Mouse (Mus musculus): ENCODE measurements around the gene Cckbr. TPM values are rescaled to one million over a fixed set of nuclear protein-coding genes. Genes with fewer than 3 reads are reported as not detected.

The Cckbr gene
- polyA plus RNA-seq, 1 experiment from 2014 or later = not detected

- H3K27ac ChIP-seq = no peak overlapping the region
- no peak for ATAC-seq (ENCODE audit: insufficient number of reproducible peaks, insufficient read depth, low FRiP score, low TSS enrichment, low read depth)
- WGBS = 60% methylated on average over 3 of the region's 3 CpGs
- H3K36me3 ChIP-seq = no peaks in the 10 kb centered on the region
- no peaks in the 10 kb centered on the region for H3K9me3 ChIP-seq
- H3K4me1 ChIP-seq (replicated peaks) = peaks cover 14% of the 10 kb centered on the region; the same call in 1 of the 2 replicates
- no peak overlapping the region for H3K4me3 ChIP-seq (replicated peaks)
- peaks cover 25% of the 10 kb centered on the region for H3K27me3 ChIP-seq
- H3K9ac ChIP-seq (replicated peaks) = no peak overlapping the region
- no peak overlapping the region for H3K4me2 ChIP-seq
Observed at GRCm38 (mm10) chr7:105477841-105478240, 52.3 kb downstream of the Cckbr start.

DNA sequence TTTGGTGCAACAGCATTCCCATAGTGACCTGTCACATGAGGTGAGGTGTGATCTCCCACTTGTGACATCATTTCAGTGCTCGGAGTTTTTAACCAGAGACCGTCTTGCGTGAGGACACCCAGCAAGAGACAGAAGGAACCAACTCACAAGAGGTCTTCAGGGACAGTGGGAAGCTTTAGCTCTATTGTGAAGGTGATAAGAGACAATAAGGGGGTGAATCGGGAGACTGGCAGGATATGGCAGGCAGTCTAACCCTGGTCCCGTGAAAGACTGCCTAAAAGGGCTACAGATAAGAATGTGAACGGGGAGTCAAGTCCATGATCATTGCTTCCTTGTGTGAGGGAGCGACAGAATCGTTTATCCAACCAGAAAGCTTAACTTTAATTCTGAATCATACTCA lies 52.8 kb downstream of the Cckbr start:
- H3K36me3 ChIP-seq = no peaks in the 10 kb centered on the region
- no peak overlapping the region for H3K27ac ChIP-seq
- H3K9ac ChIP-seq (replicated peaks) = no peak overlapping the region
- peaks cover 25% of the 10 kb centered on the region for H3K27me3 ChIP-seq
- ATAC-seq (ENCODE audit: insufficient number of reproducible peaks, insufficient read depth, low FRiP score, low TSS enrichment, low read depth) = no peak
- no peak overlapping the region for H3K4me3 ChIP-seq (replicated peaks)
- H3K9me3 ChIP-seq = no peaks in the 10 kb centered on the region
- WGBS = 84% methylated on average over 8 of the region's 8 CpGs
- no peak overlapping the region for H3K4me2 ChIP-seq
- peaks cover 14% of the 10 kb centered on the region; the same call in 1 of the 2 replicates for H3K4me1 ChIP-seq (replicated peaks)

GRCm38 (mm10) chr7:105479232-105479631 lies 53.7 kb downstream of the Cckbr start:
- Histone ChIP-seq H3K36me3 (no peaks in the 10 kb centered on the region), H3K4me3 (replicated peaks) (no peak overlapping the region), H3K4me2 (no peak overlapping the region), H3K4me1 (replicated peaks) (peaks cover 14% of the 10 kb centered on the region; the same call in 1 of the 2 replicates), H3K9ac (replicated peaks) (no peak overlapping the region), H3K9me3 (no peaks in the 10 kb centered on the region), H3K27me3 (peaks cover 25% of the 10 kb centered on the region), H3K27ac (no peak overlapping the region)
- ATAC-seq (ENCODE audit: insufficient number of reproducible peaks, insufficient read depth, low FRiP score, low TSS enrichment, low read depth) = no peak
- WGBS = 88% methylated on average over 6 of the region's 6 CpGs

- Histone ChIP-seq H3K9ac (replicated peaks) (no peak overlapping the region), H3K4me2 (no peak overlapping the region), H3K4me3 (replicated peaks) (no peak overlapping the region), H3K4me1 (replicated peaks) (peaks cover 14% of the 10 kb centered on the region; the same call in 1 of the 2 replicates), H3K27me3 (peaks cover 25% of the 10 kb centered on the region), H3K36me3 (no peaks in the 10 kb centered on the region), H3K9me3 (no peaks in the 10 kb centered on the region), H3K27ac (no peak overlapping the region)
- ATAC-seq (ENCODE audit: insufficient number of reproducible peaks, insufficient read depth, low FRiP score, low TSS enrichment, low read depth) = no peak
- WGBS = 68% methylated on average over 5 of the region's 5 CpGs
Observed at GRCm38 (mm10) chr7:105480081-105480480, 54.5 kb downstream of the Cckbr start.

DNA sequence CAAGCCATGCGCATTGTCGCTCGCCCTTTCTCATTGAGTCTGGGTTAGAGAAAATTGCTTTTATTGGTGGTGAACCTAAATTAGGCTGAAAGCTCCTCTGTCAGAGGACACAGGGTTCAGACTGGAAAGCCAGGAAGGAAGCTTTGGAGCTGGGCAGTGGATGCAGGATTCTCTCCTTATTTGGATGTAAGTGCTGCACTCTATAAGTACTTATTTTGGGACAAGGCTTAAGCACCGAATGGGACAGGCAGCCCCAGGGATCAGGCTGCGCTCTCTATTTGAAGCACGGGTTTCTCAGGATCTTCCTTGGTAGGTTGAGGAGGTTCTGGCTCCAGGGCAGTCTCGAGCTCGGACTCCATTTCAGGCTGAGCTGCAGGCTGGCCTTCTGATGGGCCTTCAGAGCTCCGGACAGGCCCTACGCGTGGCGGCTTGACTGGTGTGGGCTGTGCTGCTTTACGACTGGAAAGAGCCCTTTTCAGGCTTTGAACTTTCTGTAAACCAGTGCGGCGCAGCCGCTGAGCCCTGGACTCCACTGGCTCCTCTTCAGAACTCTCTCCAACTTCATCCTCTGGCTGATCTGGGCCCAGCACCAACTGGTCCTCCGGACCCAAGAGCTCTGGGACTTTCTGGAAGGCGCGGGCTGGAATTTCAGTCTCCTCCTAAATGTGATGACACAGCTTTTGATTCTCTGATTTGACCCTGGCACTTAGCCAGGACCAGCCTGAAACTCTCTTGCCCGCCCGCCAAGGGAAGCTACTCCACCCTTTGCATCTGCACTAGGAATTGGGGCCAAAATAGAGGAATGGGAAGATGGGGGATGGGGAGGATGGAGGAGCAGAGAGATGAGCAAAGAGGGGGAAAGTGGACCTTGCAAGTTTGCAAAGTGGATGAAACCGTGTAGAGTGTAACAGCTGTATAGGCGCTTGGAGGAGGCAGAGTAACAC lies 55.3 kb downstream of the Cckbr start:
- H3K4me1 ChIP-seq (replicated peaks) = peaks cover 14% of the 10 kb centered on the region; the same call in 1 of the 2 replicates
- 0 out of 2 replicates have a peak overlapping the region, but pooled peaks have one; percentile 17 for H3K27ac ChIP-seq
- H3K36me3 ChIP-seq = no peaks in the 10 kb centered on the region
- 0 out of 2 replicates have a peak, but pooled peaks have one; percentile 1 for ATAC-seq (ENCODE audit: insufficient number of reproducible peaks, insufficient read depth, low FRiP score, low TSS enrichment, low read depth)
- no peaks in the 10 kb centered on the region for H3K9me3 ChIP-seq
- 62% methylated on average over 23 of the region's 23 CpGs for WGBS
- H3K9ac ChIP-seq (replicated peaks) = 0 out of 2 replicates have a peak overlapping the region, but pooled peaks have one; percentile 70
- peak overlapping the region; percentile 84 for H3K4me2 ChIP-seq
- H3K27me3 ChIP-seq = peaks cover 25% of the 10 kb centered on the region
- H3K4me3 ChIP-seq (replicated peaks) = peak overlapping the region; percentile 47

- Histone ChIP-seq H3K27ac (peak within 1 kb of the TSS; percentile 62; the same call in 1 of the 2 replicates), H3K9ac (replicated peaks) (peak within 1 kb of the TSS; percentile 70), H3K9me3 (no peaks in the 10 kb centered on the region), H3K4me3 (replicated peaks) (peak within 1 kb of the TSS; percentile 47), H3K27me3 (peaks cover 25% of the 10 kb centered on the region), H3K4me2 (peak within 1 kb of the TSS; percentile 84), H3K4me1 (replicated peaks) (peaks cover 14% of the 10 kb centered on the region; the same call in 1 of the 2 replicates), H3K36me3 (no peaks in the 10 kb centered on the region)
- peak; percentile 74 for ATAC-seq (ENCODE audit: insufficient number of reproducible peaks, insufficient read depth, low FRiP score, low TSS enrichment, low read depth)
- WGBS = 4% methylated on average over 43 of the region's 63 CpGs
Observed at GRCm38 (mm10) chr7:105481505-105482411, 56.2 kb downstream of the Cckbr start, which contains the start of gene Cavin3. Gene Cavin3, minus strand, starts transcription at chr7:105482300.

DNA sequence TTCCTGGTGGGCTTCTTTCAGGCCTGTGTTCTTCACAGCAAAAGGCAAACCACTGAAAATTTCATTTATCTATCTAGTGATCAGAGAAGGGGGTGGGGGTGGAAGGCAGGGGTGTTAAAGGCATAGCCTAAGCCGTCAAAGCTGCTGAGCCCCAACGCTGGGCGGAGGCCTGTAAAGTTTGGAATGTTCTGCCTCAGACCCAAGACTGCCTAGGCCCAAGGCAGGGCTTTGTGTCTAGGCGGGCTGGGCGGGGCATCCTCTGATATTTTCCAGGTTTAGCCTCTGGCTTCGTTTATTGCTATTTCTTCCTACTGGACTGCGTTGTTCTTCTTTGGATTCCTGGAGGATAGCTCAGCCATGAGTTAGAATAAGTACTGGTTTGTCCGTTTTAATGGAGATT lies 56.9 kb downstream of the Cckbr start:
- WGBS = 34% methylated on average over 8 of the region's 8 CpGs
- H3K36me3 ChIP-seq = no peaks in the 10 kb centered on the region
- H3K27ac ChIP-seq = peak overlapping the region; percentile 62; the same call in 1 of the 2 replicates
- H3K27me3 ChIP-seq = peaks cover 25% of the 10 kb centered on the region
- ATAC-seq (ENCODE audit: insufficient number of reproducible peaks, insufficient read depth, low FRiP score, low TSS enrichment, low read depth) = peak; percentile 40; the same call in 1 of the 2 replicates
- H3K9me3 ChIP-seq = no peaks in the 10 kb centered on the region
- peaks cover 14% of the 10 kb centered on the region; the same call in 1 of the 2 replicates for H3K4me1 ChIP-seq (replicated peaks)
- H3K9ac ChIP-seq (replicated peaks) = peak overlapping the region; percentile 70; the same call in 1 of the 2 replicates
- H3K4me2 ChIP-seq = peak overlapping the region; percentile 84
- H3K4me3 ChIP-seq (replicated peaks) = peak overlapping the region; percentile 47

GRCm38 (mm10) chr7:105485029-105485428 lies 59.5 kb downstream of the Cckbr start:
- Histone ChIP-seq H3K27me3 (peaks cover 25% of the 10 kb centered on the region), H3K4me1 (replicated peaks) (peaks cover 14% of the 10 kb centered on the region; the same call in 1 of the 2 replicates), H3K9me3 (no peaks in the 10 kb centered on the region), H3K4me3 (replicated peaks) (no peak overlapping the region), H3K4me2 (no peak overlapping the region), H3K36me3 (no peaks in the 10 kb centered on the region), H3K27ac (no peak overlapping the region), H3K9ac (replicated peaks) (no peak overlapping the region)
- ATAC-seq (ENCODE audit: insufficient number of reproducible peaks, insufficient read depth, low FRiP score, low TSS enrichment, low read depth) = no peak
- WGBS = 66% methylated on average over 5 of the region's 5 CpGs

DNA sequence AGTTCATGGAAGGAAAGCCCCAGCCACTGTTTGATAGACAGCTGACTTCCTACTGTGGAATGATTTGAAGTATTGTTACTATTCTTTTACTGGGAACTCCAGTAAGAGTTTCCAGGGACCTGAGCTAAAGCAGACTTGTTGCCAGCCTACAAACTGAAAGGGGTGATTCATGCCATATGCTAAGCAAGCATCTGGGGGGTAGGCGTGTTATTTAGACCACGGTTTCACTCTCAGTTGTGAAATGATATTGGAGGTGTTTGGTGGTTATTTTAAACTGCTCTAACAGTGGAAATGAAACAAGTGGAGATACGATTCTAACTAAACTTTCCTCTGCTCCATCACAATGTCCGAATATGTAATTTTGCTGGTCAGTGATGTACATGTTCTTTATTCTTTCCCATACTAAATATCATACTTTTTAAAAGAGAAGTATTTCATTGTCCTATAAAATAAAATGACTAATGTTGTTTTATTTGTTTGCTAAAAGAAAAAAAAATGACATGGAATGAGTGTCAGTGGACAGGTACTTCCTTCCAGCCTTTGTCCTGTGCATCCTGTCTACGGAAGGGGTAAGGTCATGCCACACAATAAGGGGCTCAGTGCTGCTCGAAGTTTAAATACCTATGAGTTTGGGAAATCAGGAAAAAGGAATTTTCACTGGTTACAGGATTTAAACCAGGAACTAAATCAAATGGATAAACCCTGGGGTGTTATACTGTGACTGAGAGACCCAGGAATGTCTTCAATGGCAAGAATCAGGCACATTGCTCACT lies 61.8 kb downstream of the Cckbr start:
- no peak overlapping the region for H3K27ac ChIP-seq
- H3K9ac ChIP-seq (replicated peaks) = no peak overlapping the region
- no peak for ATAC-seq (ENCODE audit: insufficient number of reproducible peaks, insufficient read depth, low FRiP score, low TSS enrichment, low read depth)
- peaks cover 3% of the 10 kb centered on the region; the same call in 1 of the 2 replicates for H3K4me1 ChIP-seq (replicated peaks)
- no peaks in the 10 kb centered on the region for H3K9me3 ChIP-seq
- WGBS = 78% methylated on average over 6 of the region's 6 CpGs
- H3K36me3 ChIP-seq = no peaks in the 10 kb centered on the region
- H3K4me2 ChIP-seq = no peak overlapping the region
- H3K4me3 ChIP-seq (replicated peaks) = no peak overlapping the region
- H3K27me3 ChIP-seq = peaks cover 3% of the 10 kb centered on the region; the same call in 1 of the 2 replicates

GRCm38 (mm10) chr7:105497881-105498280 lies 72.3 kb downstream of the Cckbr start:
- H3K27me3 ChIP-seq = no peaks in the 10 kb centered on the region
- no peak overlapping the region for H3K9ac ChIP-seq (replicated peaks)
- WGBS = 79% methylated on average over 3 of the region's 3 CpGs
- H3K4me3 ChIP-seq (replicated peaks) = no peak overlapping the region
- H3K4me2 ChIP-seq = no peak overlapping the region
- H3K27ac ChIP-seq = no peak overlapping the region
- ATAC-seq (ENCODE audit: insufficient number of reproducible peaks, insufficient read depth, low FRiP score, low TSS enrichment, low read depth) = no peak
- H3K36me3 ChIP-seq = no peaks in the 10 kb centered on the region
- H3K9me3 ChIP-seq = no peaks in the 10 kb centered on the region
- no peaks in the 10 kb centered on the region for H3K4me1 ChIP-seq (replicated peaks)

Data from limb, embryonic 12.5 days (tissue).